Comparison of ENCODE assay signal across 26 mouse cellular contexts in genomic region chr7:16730791-16731190, GRCm38 (mm10). TPM values are rescaled to one million over a fixed set of nuclear protein-coding genes. Genes with fewer than 3 reads are reported as not detected.
A peak's percentile ranks its signal among the peaks of the same experiment; 100 is the strongest.
DNase-seq lines count a peak whose midpoint lies in the region; ATAC-seq and TF ChIP-seq lines count a peak whose summit lies in the region.
"Had no signal": no experiment of that assay in that cellular context is flagged by ENCODE, and none has a peak within 500 bp of the region (broad histone marks: within the 10 kb centered on the region; RNA-seq: fewer than 3 reads in every experiment).

No protein-coding gene starts in this region.

- H3K4me3 ChIP-seq in ES-Bruce4 (ENCODE audit: low read depth, low read length) (peak overlapping the region; percentile 49), ES-E14 (ENCODE audit: insufficient read depth in 1 of 2, low read depth in 1 of 2, low read length in 2 of 2, poor library complexity in 1 of 2, severe bottlenecking in 1 of 2) (peak overlapping the region; percentile 58)
- H3K4me3 ChIP-seq in kidney, embryonic 14.5 days (ENCODE audit: low read length): no peak overlapping the region
- H3K4me3 ChIP-seq: embryonic facial prominence, embryonic 10.5 days; embryonic facial prominence, embryonic 12.5 days; forebrain, embryonic 13.5 days; forebrain, embryonic 15.5 days had no signal

- TF ChIP-seq EP300 in ES-Bruce4 (IDR thresholded peaks at IDR 0.05; ENCODE audit: insufficient read depth, low read depth, low read length): no peak

- H3K36me3 ChIP-seq in ES-Bruce4 (ENCODE audit: control insufficient read depth, insufficient read depth, low read length, poor library complexity, severe bottlenecking): no peaks in the 10 kb centered on the region
- H3K36me3 ChIP-seq in ES-E14 (ENCODE audit: control insufficient read depth, insufficient read depth, low read length, poor library complexity, severe bottlenecking): no peaks in the 10 kb centered on the region
- H3K36me3 ChIP-seq in kidney, embryonic 14.5 days (ENCODE audit: control insufficient read depth, insufficient read depth, low read length): no peaks in the 10 kb centered on the region
- H3K36me3 ChIP-seq: embryonic facial prominence, embryonic 10.5 days; embryonic facial prominence, embryonic 12.5 days; forebrain, embryonic 15.5 days had no signal

- no peak for DNase-seq in ES-E14 (ENCODE audit: low read depth, low spot score)
- peak; percentile 57 for DNase-seq in ZHBTc4 (ENCODE audit: low read depth, low spot score)
- no peak for DNase-seq in gastrocnemius, postnatal 36 days
- DNase-seq: adrenal gland, adult 2 months; adrenal gland, postnatal 10 days; adrenal gland, postnatal 25 days; cerebellum, adult 11 months; cerebellum, adult 18-20 months; cerebellum, adult 8-10 months; cerebellum, adult 9-11 months; cerebellum, postnatal 14 days; cerebellum, postnatal 36 days; forebrain, postnatal 0 days had no signal

- intact Hi-C loops in gastrocnemius, postnatal 36 days (cut with DNase I): loop anchor here (5.0 kb wide), 1 partner anchor 33 kb away; no protein-coding TSS in a partner anchor

- no peak for ATAC-seq in kidney, embryonic 14.5 days (ENCODE audit: low FRiP score, low TSS enrichment)
- ATAC-seq in frontal cortex, adult (ENCODE audit: low TSS enrichment): no peak
- ATAC-seq: forebrain, embryonic 13.5 days; forebrain, embryonic 15.5 days; forebrain, postnatal 0 days had no signal

- no peak overlapping the region for H3K4me2 ChIP-seq in kidney, embryonic 14.5 days (replicated peaks; ENCODE audit: low read depth, low read length)
- H3K4me2 ChIP-seq: embryonic facial prominence, embryonic 12.5 days; forebrain, embryonic 13.5 days; forebrain, embryonic 15.5 days had no signal

- no peak for TF ChIP-seq CTCF in ES-Bruce4 (IDR thresholded peaks at IDR 0.05; ENCODE audit: low read depth, low read length)

- no peaks in the 10 kb centered on the region for H3K27me3 ChIP-seq in ES-Bruce4 (ENCODE audit: control insufficient read depth, insufficient read depth, low read length, poor library complexity, severe bottlenecking)
- H3K27me3 ChIP-seq in kidney, embryonic 14.5 days (ENCODE audit: control insufficient read depth, insufficient read depth, low read length): no peaks in the 10 kb centered on the region
- H3K27me3 ChIP-seq: embryonic facial prominence, embryonic 12.5 days; forebrain, embryonic 13.5 days; forebrain, embryonic 15.5 days had no signal

- H3K4me1 ChIP-seq in ES-Bruce4 (ENCODE audit: control insufficient read depth, insufficient read depth, low read length) (peaks cover 4% of the 10 kb centered on the region), ES-E14 (ENCODE audit: control insufficient read depth in 2 of 2, insufficient read depth in 2 of 2, low read length in 2 of 2, poor library complexity in 1 of 2) (peaks cover 2 to 13% of the 10 kb centered on the region in 2 experiments; a peak in 3 of 4 replicates)
- H3K4me1 ChIP-seq in kidney, embryonic 14.5 days (ENCODE audit: control insufficient read depth, insufficient read depth, low read length): peaks cover 12% of the 10 kb centered on the region

- H3K9ac ChIP-seq in ES-Bruce4 (ENCODE audit: low read depth, poor library complexity, severe bottlenecking): peak overlapping the region; percentile 40; the same call in 1 of the 2 replicates
- H3K9ac ChIP-seq in ES-E14 (ENCODE audit: insufficient read depth, low read depth, low read length, poor library complexity, severe bottlenecking): peak overlapping the region; percentile 66; the same call in 1 of the 2 replicates
- no peak overlapping the region for H3K9ac ChIP-seq in kidney, embryonic 14.5 days (ENCODE audit: low read depth, low read length)
- H3K9ac ChIP-seq: embryonic facial prominence, embryonic 12.5 days; forebrain, embryonic 13.5 days; forebrain, embryonic 15.5 days; forebrain, postnatal 0 days had no signal

- H3K9me3 ChIP-seq in ES-Bruce4 (replicated peaks; ENCODE audit: control insufficient read depth, insufficient read depth, low read length, poor library complexity, severe bottlenecking): no peaks in the 10 kb centered on the region
- H3K9me3 ChIP-seq in ES-E14 (ENCODE audit: control insufficient read depth, insufficient read depth, low read depth, low read length): no peaks in the 10 kb centered on the region
- no peaks in the 10 kb centered on the region for H3K9me3 ChIP-seq in kidney, embryonic 14.5 days (ENCODE audit: control insufficient read depth, low read length)
- H3K9me3 ChIP-seq: embryonic facial prominence, embryonic 10.5 days; embryonic facial prominence, embryonic 12.5 days; forebrain, embryonic 13.5 days; forebrain, embryonic 15.5 days had no signal

- no peak overlapping the region; the same call in 1 of the 2 replicates for H3K27ac ChIP-seq in ES-Bruce4 (ENCODE audit: insufficient read depth, low read length)
- H3K27ac ChIP-seq in ES-E14 (ENCODE audit: insufficient read depth, low read depth, low read length, poor library complexity, severe bottlenecking): no peak overlapping the region; the same call in 1 of the 2 replicates
- no peak overlapping the region for H3K27ac ChIP-seq in kidney, embryonic 14.5 days (ENCODE audit: low read depth, low read length)
- H3K27ac ChIP-seq: embryonic facial prominence, embryonic 12.5 days; forebrain, embryonic 13.5 days; forebrain, embryonic 15.5 days had no signal

- 85% methylated on average over 5 of the region's 6 CpGs for WGBS in kidney, embryonic 14.5 days

- in situ Hi-C loops in ES-E14 (cut with MboI; ENCODE audit: low sequenced_read_pairs in 2 of 2, unreplicated experiment in 2 of 2): no loop called here

- TF ChIP-seq POLR2A in ES-Bruce4 (IDR thresholded peaks at IDR 0.05; ENCODE audit: insufficient read depth, low read length): no peak

TF ChIP-seq in ES-E14, 5 proteins besides CTCF, POLR2A, EP300 and RAD21:
- no peak for TF ChIP-seq HCFC1 (IDR thresholded peaks at IDR 0.05; ENCODE audit: borderline replicate concordance, insufficient read depth, low read length)
- TF ChIP-seq MAFK (IDR thresholded peaks at IDR 0.05; ENCODE audit: insufficient read depth, low read depth, low read length): no peak
- no peak for TF ChIP-seq ZNF384 (IDR thresholded peaks at IDR 0.05; ENCODE audit: low read depth, low read length)
- TF ChIP-seq CHD2 (IDR thresholded peaks at IDR 0.05; ENCODE audit: low read depth, low read length): no peak
TF ChIP-seq in ES-E14: peak in this region for 0.

RNA-seq across cellular contexts. Expression of gene Ap2s1, which starts 7.4 kb away (rescaled TPM):
- 88.3 and 91.5 TPM in 2 replicates for polyA plus RNA-seq in ES-Bruce4 (2011; ENCODE audit: insufficient read depth, insufficient read length, low read depth, missing spikeins)
- total RNA-seq in ES-E14 (2012; rRNA removed): 188 and 227 TPM in 2 replicates
- 10 to 100 TPM; 48.5 to 50.9 TPM for total RNA-seq in gastrocnemius, postnatal 36 days (2021)
- polyA plus RNA-seq in kidney, embryonic 14.5 days (2014; fragmentation: Nextera tagmentation; extraction: Ambion mirVana): 270 and 336 TPM in 2 replicates

RNA-seq across cellular contexts. Expression of gene Ceacam9, which starts 9.1 kb away (rescaled TPM):
- not detected in 2 replicates for polyA plus RNA-seq in ES-Bruce4 (2011; ENCODE audit: insufficient read depth, insufficient read length, low read depth, missing spikeins)
- total RNA-seq in ES-E14 (2012; rRNA removed): 0.22 TPM in 1 of 2 replicates, not detected in the other
- total RNA-seq in gastrocnemius, postnatal 36 days (2021): not detected
- not detected in 2 replicates for polyA plus RNA-seq in kidney, embryonic 14.5 days (2014; fragmentation: Nextera tagmentation; extraction: Ambion mirVana)
- total RNA-seq: adrenal gland, adult 2 months; adrenal gland, postnatal 10 days; adrenal gland, postnatal 25 days; adrenal gland, postnatal 4 days; forebrain, postnatal 0 days; MEL had no signal
- polyA plus RNA-seq: adrenal gland, adult 2 months; brain, embryonic 14.5 days; C2C12; embryonic facial prominence, embryonic 10.5 days; embryonic facial prominence, embryonic 12.5 days; embryonic facial prominence, embryonic 14.5 days; forebrain, embryonic 11.5 days; forebrain, embryonic 13.5 days had no signal

RNA-seq across cellular contexts. Expression of gene Slc1a5, which starts 50.3 kb away (rescaled TPM):
- 101 and 108 TPM in 2 replicates for polyA plus RNA-seq in ES-Bruce4 (2011; ENCODE audit: insufficient read depth, insufficient read length, low read depth, missing spikeins)
- 72.0 and 156 TPM in 2 replicates for total RNA-seq in ES-E14 (2012; rRNA removed)
- total RNA-seq in gastrocnemius, postnatal 36 days (2021): 10 to 100 TPM; 15.2 to 18.6 TPM
- 30.2 and 36.1 TPM in 2 replicates for polyA plus RNA-seq in kidney, embryonic 14.5 days (2014; fragmentation: Nextera tagmentation; extraction: Ambion mirVana)

RNA-seq across cellular contexts. Expression of gene Ceacam15, which starts 55.3 kb away (rescaled TPM):
- not detected in 2 replicates for polyA plus RNA-seq in ES-Bruce4 (2011; ENCODE audit: insufficient read depth, insufficient read length, low read depth, missing spikeins)
- not detected in 2 replicates for total RNA-seq in ES-E14 (2012; rRNA removed)
- not detected for total RNA-seq in gastrocnemius, postnatal 36 days (2021)
- polyA plus RNA-seq in kidney, embryonic 14.5 days (2014; fragmentation: Nextera tagmentation; extraction: Ambion mirVana): not detected in 2 replicates
- total RNA-seq: adrenal gland, adult 2 months; adrenal gland, postnatal 10 days; adrenal gland, postnatal 25 days; adrenal gland, postnatal 4 days; forebrain, postnatal 0 days; MEL had no signal
- polyA plus RNA-seq: adrenal gland, adult 2 months; brain, embryonic 14.5 days; C2C12; embryonic facial prominence, embryonic 10.5 days; embryonic facial prominence, embryonic 12.5 days; embryonic facial prominence, embryonic 14.5 days; forebrain, embryonic 11.5 days; forebrain, embryonic 13.5 days; forebrain, embryonic 15.5 days; forebrain, postnatal 0 days had no signal
